Mouse (Mus musculus): ENCODE measurements around the gene Usp49.
"Not testable (repeated sequence)": the region's sequence is repeated elsewhere in the genome, so short reads cannot be mapped to it uniquely, and the experiment has no call there.

Usp49 gene

GRCm38 (mm10) chr17:47610849-47611660 is 19.4 kb upstream of the Usp49 start, which contains the start of the genes Bysl, Med20 and Gm20517:
Gene Bysl, minus strand, starts transcription at chr17:47611492.
Gene Med20, plus strand, starts transcription at chr17:47611582.
Gene Gm20517, plus strand, starts transcription at chr17:47611589.
- DNase-seq (ENCODE audit: low spot score): peak; percentile 97

- no peak for DNase-seq (ENCODE audit: low spot score)
Observed at GRCm38 (mm10) chr17:47611661-47611982, 18.9 kb upstream of the Usp49 start.

DNA sequence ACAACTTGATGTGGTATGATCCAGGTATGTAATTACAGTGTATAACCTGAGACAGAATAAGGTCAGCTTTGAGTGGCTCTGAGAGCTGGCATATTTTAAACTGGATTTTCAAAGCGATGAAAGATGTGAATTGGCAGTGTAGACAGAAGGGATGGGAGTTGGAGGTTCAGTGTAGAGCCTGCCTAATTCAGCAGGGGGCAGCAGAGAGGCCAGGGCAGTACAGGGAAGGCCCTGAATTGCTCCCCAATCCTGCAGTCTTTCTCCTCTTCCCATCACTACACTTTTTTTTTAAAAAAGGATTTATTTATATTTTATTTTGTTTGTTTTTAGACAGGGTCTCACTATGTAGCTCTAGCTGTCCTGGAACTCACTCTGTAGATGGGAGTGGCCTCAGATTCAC is 16.5 kb upstream of the Usp49 start:
- no peak for DNase-seq (ENCODE audit: low spot score)

DNA sequence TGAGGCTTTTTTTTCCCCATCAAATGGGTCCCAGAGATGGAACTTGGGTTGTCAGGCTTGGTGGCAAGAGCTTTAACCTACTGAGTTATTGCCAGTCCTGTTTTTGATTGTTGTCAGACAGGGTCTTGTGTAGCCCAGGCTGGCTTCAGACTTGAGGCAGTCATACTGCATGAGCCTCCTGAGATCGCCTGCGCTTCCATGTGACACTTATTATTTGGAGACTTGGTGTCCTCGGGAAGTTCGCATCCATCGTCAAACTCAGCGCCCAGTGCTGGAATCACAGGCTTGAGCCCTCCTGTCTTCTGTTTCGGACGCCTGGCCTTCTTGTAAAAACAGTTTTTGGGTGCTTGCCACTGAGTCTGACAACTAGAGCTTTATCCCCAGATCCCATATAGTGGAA is 14.4 kb upstream of the Usp49 start:
- no peak for DNase-seq (ENCODE audit: low spot score)

GRCm38 (mm10) chr17:47616652-47617051 is 13.8 kb upstream of the Usp49 start:
- no peak for DNase-seq (ENCODE audit: low spot score)

DNA sequence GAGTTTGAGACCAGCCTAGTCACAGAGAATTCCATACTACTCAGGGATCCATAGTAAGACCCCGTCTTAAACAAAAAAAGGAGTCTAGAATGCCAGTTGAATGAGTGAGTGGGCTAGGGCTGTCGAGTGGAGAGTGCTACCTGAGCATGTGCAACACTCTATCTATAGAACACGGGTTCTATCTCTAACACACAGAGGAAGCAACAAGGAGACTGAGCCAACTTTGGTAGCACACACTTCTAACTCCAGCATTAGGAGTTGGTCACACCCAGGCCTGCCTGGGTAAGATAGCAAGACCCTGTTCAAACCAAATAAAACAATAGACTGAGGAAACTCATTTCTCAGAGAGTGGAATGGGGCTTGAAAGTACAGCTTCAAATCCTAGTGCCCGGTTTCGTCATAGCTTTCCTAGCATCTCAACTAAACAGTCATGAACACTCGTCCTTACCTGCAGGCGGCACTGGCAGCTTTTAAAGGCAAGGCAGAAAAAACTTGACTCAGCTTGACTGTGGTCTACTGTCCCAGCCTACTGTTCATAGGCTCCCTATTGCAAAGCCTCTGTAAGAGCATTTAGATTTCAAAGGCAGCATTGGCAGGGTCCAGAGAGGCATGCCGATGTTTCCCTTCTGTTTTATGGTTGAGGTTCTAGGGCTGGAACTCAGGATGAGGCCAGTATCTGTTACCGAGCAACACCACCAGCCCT is 12.7 kb upstream of the Usp49 start:
- DNase-seq (ENCODE audit: low spot score): no peak

DNA sequence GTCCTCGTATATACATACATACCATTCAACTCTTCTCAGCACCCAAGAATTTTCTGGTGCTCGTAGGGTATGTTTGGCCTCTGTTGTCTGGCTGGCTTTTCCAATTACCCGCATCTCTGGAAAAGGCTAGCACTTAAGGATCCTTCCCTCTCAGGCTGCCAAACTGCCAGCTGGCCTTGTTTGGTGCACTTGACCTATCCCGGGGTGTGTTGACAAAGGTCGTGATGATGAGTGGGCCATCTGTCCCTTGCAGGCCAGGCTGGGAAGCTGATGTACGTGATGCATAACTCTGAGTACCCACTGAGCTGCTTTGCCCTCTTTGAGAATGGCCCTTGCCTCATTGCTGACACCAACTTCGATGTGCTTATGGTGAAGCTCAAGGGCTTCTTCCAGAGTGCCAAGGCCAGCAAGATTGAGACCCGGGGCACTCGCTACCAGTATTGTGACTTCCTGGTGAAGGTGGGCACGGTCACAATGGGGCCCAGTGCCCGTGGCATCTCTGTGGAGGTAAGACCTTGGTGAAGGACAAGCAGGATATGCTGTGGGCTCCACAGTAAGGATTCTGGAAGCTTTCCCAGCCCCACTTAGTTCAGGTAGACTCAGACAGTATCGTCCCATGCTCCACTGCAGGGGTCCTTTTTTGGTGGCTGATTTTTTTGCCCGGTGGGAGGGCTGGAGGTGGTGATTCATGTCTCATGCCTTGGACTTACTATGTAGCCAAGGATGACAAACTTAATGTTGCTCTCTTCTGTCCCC is 11.8 kb upstream of the Usp49 start:
- DNase-seq (ENCODE audit: low spot score): no peak

DNA sequence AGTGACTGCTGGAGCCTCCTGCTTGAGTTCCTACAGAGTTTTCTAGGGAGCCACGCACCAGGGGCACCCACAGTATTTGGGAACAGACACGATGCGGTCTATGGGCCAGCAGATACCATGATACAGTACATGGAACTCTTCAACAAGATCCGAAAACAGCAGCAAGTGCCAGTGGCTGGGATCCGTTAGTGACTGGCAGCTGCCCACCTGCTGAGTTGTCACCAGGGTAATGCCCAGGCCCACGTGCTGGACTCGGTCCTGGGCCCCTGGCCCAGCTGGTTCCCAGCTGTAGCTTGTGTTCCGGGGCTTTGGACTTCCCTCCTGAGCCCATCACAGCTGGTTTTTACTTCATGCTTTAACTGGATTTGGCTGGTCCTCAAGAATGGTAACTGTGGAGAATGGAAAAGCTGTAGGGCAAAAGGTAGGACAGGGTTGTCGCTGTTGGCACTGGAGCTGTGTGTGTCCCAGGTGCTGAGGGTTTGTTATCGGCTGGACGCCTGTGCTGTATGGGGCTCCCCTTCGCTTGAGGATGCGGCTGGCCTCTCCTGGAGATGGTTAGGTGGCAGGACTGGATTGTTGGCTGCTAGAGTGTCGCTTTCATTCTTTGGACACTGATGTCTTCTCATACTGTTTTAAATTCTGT is 7.5 kb upstream of the Usp49 start:
- no peak for DNase-seq (ENCODE audit: low spot score)

DNA sequence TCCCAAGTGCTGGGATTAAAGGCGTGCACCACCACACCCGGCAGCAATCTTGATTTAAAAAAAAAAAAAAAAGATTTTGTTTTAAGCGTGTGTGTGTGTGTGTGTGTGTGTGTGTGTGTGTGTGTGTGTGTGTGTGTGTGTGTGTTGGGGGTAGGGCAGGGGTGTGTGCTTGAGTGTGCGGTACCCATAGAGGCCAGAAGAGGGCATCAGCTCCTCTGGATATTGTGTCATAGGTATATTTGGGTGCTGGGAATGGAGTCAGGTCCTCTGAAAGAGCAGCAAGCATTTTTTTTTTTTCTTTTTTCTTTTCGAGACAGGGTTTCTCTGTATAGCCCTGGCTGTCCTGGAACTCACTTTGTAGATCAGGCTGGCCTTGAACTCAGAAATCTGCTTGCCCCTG is 5.9 kb upstream of the Usp49 start:
- DNase-seq (ENCODE audit: low spot score): not testable (repeated sequence)

DNA sequence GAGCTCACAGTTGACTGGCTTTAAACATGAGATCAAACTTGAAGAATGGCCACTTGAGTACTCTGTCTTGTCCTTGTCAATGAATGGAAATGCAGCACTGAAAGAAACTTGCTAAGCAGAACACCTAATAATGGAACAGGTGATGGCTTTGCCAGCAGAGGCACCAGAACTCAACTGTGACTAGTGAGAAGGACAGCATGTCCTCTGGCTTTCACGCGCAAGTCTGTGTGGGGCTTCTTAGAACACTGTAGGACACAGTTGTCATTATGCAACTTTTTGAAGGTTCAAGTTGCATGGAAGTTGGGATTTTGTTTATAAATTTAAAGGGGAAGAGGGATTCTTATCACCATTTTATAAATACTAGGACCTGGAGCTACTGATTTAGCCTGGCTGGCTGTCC is 5.4 kb upstream of the Usp49 start:
- DNase-seq (ENCODE audit: low spot score): no peak

- DNase-seq (ENCODE audit: low spot score): no peak
Observed at GRCm38 (mm10) chr17:47626031-47626430, 4.5 kb upstream of the Usp49 start.

DNA sequence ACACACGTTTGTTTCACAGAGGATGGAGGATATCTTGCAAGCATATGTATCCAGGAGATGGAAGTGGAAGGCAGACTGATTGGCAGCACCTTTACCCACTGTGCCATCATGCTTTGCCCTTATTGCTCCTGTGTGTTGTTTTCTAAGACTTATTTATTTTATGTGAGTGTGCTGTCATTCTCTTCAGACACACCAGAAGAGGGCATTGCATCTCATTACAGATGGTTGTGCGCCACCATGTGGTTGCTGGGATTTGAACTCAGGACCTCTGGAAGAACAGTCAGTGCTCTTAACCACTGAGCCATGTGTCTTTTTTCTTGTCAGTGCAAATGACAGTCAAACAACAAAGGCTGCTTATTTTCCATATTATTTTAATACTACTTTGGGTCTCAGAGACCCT is 2.7 kb upstream of the Usp49 start:
- DNase-seq (ENCODE audit: low spot score): no peak

DNA sequence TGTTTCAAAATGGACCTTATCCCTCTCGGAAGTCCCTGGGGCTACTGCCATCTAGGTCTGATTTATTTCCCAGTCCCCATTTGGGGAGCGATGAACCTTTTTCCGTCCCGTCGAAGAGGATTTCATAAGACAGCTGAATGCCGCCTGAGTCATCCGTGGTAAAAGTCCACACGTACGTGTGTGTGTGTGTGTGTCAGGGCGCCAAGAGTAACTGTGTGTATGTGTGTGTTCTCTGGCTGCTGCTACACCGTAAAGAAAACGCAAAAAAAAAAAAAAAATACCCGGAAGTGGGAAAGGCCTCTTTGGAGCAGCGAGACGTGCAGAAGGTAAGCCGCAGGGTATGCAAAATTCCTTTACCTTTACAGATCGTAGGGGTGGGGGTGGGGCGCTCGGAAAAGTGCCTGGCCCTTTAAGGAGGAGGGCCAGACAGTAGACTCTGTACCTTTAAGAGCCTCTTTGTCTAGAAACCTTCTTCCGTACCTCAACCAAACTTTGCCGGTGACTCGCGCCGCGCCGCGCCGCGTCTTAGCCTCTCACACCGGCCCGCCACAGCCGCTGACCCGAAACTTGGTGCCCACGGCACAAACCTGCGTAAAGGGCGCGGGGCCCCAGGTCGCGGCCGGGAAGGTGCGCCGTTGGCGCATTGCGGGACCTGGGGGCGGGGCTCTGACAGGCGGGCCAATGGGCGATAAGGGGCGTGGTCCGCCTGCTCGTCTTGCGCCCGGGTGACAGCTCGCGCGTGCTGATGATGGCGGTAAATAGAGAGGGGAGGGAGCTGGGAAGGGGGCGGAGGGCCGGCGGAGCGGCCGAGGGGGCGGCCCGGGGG is 1.4 kb upstream of the Usp49 start:
- peak; percentile 91 for DNase-seq (ENCODE audit: low spot score)

DNA sequence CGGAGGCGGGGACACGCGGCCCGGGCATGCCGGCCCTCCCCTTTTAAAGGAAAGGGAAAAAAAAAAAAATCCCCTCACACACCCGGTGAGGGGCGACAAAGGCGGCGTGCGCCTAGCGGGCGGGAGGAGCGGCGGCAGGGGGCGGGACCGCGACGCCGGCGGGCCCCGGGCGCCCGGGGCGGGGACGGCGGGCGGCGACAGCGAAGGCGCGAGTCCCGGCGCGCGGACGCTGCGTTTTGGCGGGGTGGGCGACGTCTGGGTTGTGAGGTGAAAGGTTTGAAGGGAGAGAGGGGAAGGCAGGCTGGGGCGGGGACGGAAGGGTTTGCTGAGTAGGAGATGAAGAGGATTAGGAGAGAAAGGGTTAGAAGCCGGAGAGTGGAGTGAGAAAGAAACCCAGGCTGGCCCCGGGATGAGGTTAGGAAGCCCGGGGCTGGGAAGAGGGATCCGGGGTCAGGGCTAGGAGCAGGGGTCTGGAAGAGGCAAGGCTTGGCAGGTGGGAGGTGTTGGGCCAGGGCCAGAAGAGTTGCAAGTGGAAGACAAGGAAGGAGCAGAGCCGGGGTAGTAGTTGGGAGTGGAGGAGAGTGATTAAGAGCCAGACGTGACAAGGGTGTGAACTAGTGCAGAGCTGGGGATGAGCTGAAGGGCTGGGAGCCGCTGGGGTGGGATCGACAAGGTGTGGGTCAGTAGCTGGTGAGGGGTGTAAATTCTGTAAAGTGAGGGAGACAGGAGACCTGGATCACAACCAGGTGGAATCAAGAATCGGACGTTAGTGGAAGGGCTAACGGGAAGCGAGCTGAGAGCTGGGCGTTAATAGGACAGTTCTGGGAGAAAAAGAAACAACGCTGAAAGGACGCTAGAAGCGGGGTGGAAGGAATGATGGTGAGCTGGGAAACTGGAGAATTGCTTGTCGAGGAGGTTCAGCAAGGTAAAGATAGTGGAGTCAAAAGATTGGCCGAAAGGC is 493 bp upstream of the Usp49 start:
- peak; percentile 26 for DNase-seq (ENCODE audit: low spot score)

DNA sequence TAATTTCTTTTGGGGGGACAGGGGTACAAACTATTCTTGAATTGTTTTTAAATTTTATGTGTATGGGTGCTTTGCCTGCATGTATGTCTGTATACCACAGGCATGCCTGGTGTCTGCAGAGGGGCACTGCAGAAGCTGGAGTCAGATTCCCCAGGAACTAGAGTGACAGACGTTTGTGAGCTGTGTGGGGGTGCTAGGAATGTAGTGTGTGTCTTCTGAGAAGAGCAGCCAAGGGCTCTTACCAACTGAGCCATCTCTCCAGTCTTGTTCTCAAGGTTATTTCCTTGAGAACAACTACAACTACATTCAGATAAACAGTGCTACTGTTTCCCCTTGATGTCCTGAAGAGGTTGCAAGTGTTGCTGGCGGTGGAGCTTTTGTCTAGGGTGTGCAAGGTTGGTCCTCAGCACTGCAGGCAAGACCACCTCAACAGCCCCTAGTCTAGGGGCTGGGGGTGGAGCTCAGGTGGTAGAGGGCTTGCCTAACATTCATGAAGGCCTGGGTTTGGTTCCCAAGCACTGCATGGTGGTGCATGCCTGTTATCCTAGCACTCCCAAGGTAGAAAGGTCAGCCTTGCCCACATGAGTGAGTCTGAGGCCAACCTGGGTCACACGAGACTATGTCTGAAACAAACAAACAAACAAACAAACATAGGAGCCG is 1.8 kb downstream of the Usp49 start:
- no peak for DNase-seq (ENCODE audit: low spot score)

- no peak for DNase-seq (ENCODE audit: low spot score)
Observed at GRCm38 (mm10) chr17:47633999-47634770, 3.7 kb downstream of the Usp49 start.

DNA sequence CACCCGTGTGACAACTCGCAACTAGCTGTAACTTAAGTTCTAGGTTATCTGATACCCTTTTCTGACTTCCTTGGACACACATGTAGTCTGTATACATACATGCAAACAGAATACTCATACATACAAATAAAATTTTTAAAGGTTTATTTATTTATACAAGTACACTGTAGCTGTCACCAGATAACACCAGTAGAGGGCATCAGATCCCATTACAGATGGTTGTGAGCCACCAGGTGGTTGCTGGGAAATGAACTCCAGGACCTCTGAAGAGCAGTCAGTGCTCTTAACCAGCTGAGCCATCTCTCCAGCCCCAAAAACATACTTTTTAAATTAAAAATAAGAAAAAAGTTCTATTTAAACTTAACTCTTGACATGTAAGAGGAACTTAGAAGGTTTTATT is 12.5 kb downstream of the Usp49 start:
- DNase-seq (ENCODE audit: low spot score): no peak

DNA sequence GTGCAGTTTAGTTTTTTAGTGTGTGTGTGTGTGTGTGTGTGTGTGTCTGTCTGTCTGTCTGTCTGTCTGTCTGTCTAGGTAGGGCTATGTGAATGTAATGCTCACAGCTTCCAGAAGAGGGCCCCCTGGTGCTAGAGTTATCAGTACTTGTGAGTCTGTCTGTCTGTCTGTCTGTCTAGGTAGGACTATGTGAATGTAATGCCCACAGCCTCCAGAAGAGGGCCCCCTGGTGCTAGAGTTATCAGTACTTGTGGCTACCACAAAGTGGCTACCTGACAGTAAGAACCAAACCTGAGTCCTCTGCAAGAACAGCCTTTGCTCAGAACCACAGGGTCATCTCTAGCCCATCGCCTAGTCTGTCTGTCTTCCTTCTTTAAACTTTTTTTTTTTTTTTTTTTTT is 16.2 kb downstream of the Usp49 start:
- DNase-seq (ENCODE audit: low spot score): peak; percentile 48

DNA sequence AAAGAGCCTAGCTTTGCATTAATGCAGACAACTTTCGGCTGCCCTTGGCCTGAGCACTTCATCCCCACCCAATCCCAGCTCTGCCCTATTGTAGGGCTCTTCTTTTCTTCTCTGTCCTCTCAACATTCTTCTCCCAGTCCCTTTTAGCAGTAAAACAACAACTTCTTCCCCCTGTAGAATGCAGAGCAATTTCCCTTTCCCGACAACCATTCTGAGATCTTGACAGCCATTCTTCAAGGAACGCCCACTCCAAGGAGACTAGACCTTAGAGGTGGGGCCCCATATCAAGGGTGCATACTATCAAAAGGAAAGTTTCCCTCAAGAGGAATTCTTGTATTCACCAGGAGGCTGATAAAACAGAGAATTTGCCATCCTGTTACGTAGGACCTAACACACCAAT is 18.5 kb downstream of the Usp49 start:
- DNase-seq (ENCODE audit: low spot score): no peak
